18 mouse cellular contexts compared by ENCODE assay signal in the genomic region with DNA sequence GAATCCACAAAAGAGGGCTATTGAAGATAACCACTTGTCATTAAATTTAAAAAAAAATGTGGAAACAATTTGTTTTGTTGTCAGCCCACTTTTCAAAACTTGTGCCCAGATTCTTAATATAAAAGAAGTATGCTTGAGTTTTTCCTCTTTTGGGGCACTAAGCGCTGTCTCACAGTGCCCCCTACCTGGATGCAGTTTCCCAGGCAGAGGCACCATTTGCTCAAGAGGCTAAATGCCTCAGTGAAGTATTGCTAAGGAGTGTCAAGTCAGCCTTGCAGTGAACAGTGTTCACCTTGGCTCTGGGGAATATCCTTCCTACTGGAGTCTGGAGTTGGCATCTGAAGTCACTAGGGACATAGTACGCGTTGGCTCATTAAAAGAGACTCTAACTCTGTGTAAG.
A peak's percentile ranks its signal among the peaks of the same experiment; 100 is the strongest.
DNase-seq lines count a peak whose midpoint lies in the region; ATAC-seq and TF ChIP-seq lines count a peak whose summit lies in the region.
"Had no signal": no experiment of that assay in that cellular context is flagged by ENCODE, and none has a peak within 500 bp of the region (broad histone marks: within the 10 kb centered on the region; RNA-seq: fewer than 3 reads in every experiment).

No protein-coding gene starts in this region.

- no peaks in the 10 kb centered on the region for H3K27me3 ChIP-seq in heart, adult 2 months (ENCODE audit: control insufficient read depth, insufficient read depth, low read length)
- H3K27me3 ChIP-seq in Patski = no peaks in the 10 kb centered on the region
- H3K27me3 ChIP-seq: embryonic facial prominence, embryonic 15.5 days had no signal

- H3K27ac ChIP-seq in heart, adult 2 months = no peak overlapping the region
- no peak overlapping the region for H3K27ac ChIP-seq in left cerebral cortex, adult 2 months
- H3K27ac ChIP-seq: embryonic facial prominence, embryonic 15.5 days had no signal

- peaks cover 15% of the 10 kb centered on the region for H3K79me2 ChIP-seq in heart, adult 2 months (replicated peaks; ENCODE audit: control insufficient read depth, insufficient read depth, low read length)

- CTCF ChIA-PET in Patski (lab: Charles Lee) = interaction anchor here (1.4 to 1.5 kb wide), 2 partner anchors 16 to 26 kb away, joined by 4 to 5 read pairs; no protein-coding TSS in a partner anchor

- WGBS in heart, adult 2 months = 61% methylated on average over 3 of the region's 3 CpGs

- TF ChIP-seq CTCF in heart, adult 2 months (IDR thresholded peaks at IDR 0.05) = peak; percentile 66
- TF ChIP-seq CTCF in left cerebral cortex, adult 2 months (IDR thresholded peaks at IDR 0.05) = peak; percentile 38
- peak; percentile 44 for TF ChIP-seq CTCF in Patski (IDR thresholded peaks at IDR 0.05)

- POLR2A ChIA-PET in Patski (lab: Charles Lee) = no interaction called here

- in situ Hi-C loops in Patski (cut with MboI; ENCODE audit: low pct_unique_long_range_greater_than_20kb) = no loop called here

- peaks cover 60% of the 10 kb centered on the region for H3K36me3 ChIP-seq in heart, adult 2 months (ENCODE audit: control insufficient read depth, insufficient read depth, low read length)
- H3K36me3 ChIP-seq: embryonic facial prominence, embryonic 15.5 days had no signal

- TF ChIP-seq POLR2A in heart, adult 2 months (IDR thresholded peaks at IDR 0.05; ENCODE audit: insufficient read depth, low read depth, low read length) = no peak

- ATAC-seq in Patski = no peak
- ATAC-seq: hindbrain, embryonic 16.5 days had no signal

- no peak overlapping the region for H3K4me3 ChIP-seq in heart, adult 2 months
- H3K4me3 ChIP-seq in left cerebral cortex, adult 2 months = no peak overlapping the region
- H3K4me3 ChIP-seq: embryonic facial prominence, embryonic 15.5 days had no signal

- DNase-seq in heart, adult 2 months = no peak
- DNase-seq in heart, postnatal 10 days = no peak
- DNase-seq in left cerebral cortex, adult 2 months (ENCODE audit: extremely low spot score in 1 of 2, low spot score in 2 of 2) = no peak
- DNase-seq in left cerebral cortex, postnatal 4 days = no peak
- DNase-seq in 416B (ENCODE audit: low read depth) (peak; percentile 38), Patski (ENCODE audit: low read depth, low spot score) (no peak)
- DNase-seq in spleen, postnatal 10 days (ENCODE audit: low spot score in 2 of 2) = no peak
- no peak for DNase-seq in ovary, postnatal 36 days (ENCODE audit: low spot score)
- DNase-seq: adrenal gland, postnatal 25 days; cerebellum, adult 9-10 months; gastrocnemius, postnatal 36 days; heart, postnatal 36 days; kidney, adult 8-10 months; lung, adult 18-20 months; midbrain, embryonic 14.5 days; thymus, postnatal 14 days had no signal

- intact Hi-C loops in heart, adult 2 months (cut with DNase I) = no loop called here
- intact Hi-C loops in heart, postnatal 10 days (cut with DNase I) = no loop called here
- intact Hi-C loops in left cerebral cortex, adult 2 months (cut with DNase I) = no loop called here
- intact Hi-C loops in left cerebral cortex, postnatal 4 days (cut with DNase I) = no loop called here

- H3K9ac ChIP-seq in heart, adult 2 months (ENCODE audit: low read depth, low read length) = no peak overlapping the region; the same call in 1 of the 2 replicates
- H3K9ac ChIP-seq: embryonic facial prominence, embryonic 15.5 days had no signal

- TF ChIP-seq EP300 in heart, adult 2 months (IDR thresholded peaks at IDR 0.05; ENCODE audit: insufficient read depth, low read depth, low read length) = no peak

- peaks cover 27% of the 10 kb centered on the region for H3K4me1 ChIP-seq in heart, adult 2 months (ENCODE audit: control insufficient read depth, insufficient read depth, low read length)
